Mouse (Mus musculus) spleen, postnatal 10 days (tissue): Measurements from ENCODE around the gene Comp.

Source experiments
- DNase-seq, 2 experiments: peaks; one replicate each; pipeline ENCODE4 v3.0.0; 2021 to 2022; ENCODE audit warnings: low spot score in 2 of 2

Gene Comp

GRCm38 (mm10) chr8:70373397-70374317, at the start of gene Comp:
Gene Comp (plus strand): TSS chr8:70373558.
- no peak for DNase-seq

- DNase-seq: no peak
Measured at GRCm38 (mm10) chr8:70323716-70324115, 49.6 kb upstream of the Comp start.

GRCm38 (mm10) chr8:70327512-70327911, 45.8 kb upstream of the Comp start:
- DNase-seq: no peak

- no peak for DNase-seq
Measured at GRCm38 (mm10) chr8:70329124-70329834, 44.1 kb upstream of the Comp start, which contains the start of gene Gdf1. Gene Gdf1 (plus strand): TSS chr8:70329817.

- DNase-seq: no peak
Measured at GRCm38 (mm10) chr8:70329835-70330740, 43.3 kb upstream of the Comp start.

- peak in 1 of 2 experiments; percentile 51 for DNase-seq
Measured at GRCm38 (mm10) chr8:70330741-70331364, 42.5 kb upstream of the Comp start.

GRCm38 (mm10) chr8:70331526-70331925, 41.8 kb upstream of the Comp start:
- DNase-seq: no peak

GRCm38 (mm10) chr8:70332070-70332877, 41.1 kb upstream of the Comp start:
- DNase-seq: peak in 1 of 2 experiments; percentile 62

- no peak for DNase-seq
Measured at GRCm38 (mm10) chr8:70332878-70333202, 40.5 kb upstream of the Comp start.

GRCm38 (mm10) chr8:70338931-70339330, 34.4 kb upstream of the Comp start:
- no peak for DNase-seq

- DNase-seq: no peak
Measured at GRCm38 (mm10) chr8:70340659-70341058, 32.7 kb upstream of the Comp start.

- DNase-seq: no peak
Measured at GRCm38 (mm10) chr8:70342007-70342406, 31.4 kb upstream of the Comp start.

- no peak for DNase-seq
Measured at GRCm38 (mm10) chr8:70343076-70343475, 30.3 kb upstream of the Comp start.

GRCm38 (mm10) chr8:70343696-70344095, 29.7 kb upstream of the Comp start:
- DNase-seq: peak in 1 of 2 experiments; percentile 63

GRCm38 (mm10) chr8:70344279-70344678, 29.1 kb upstream of the Comp start:
- no peak for DNase-seq

GRCm38 (mm10) chr8:70347443-70347842, 25.9 kb upstream of the Comp start:
- no peak for DNase-seq

- DNase-seq: no peak
Measured at GRCm38 (mm10) chr8:70347860-70348420, 25.4 kb upstream of the Comp start.

GRCm38 (mm10) chr8:70351035-70351999, 22.0 kb upstream of the Comp start:
- DNase-seq: no peak

- peak in 1 of 2 experiments; percentile 35 for DNase-seq
Measured at GRCm38 (mm10) chr8:70352000-70352384, 21.4 kb upstream of the Comp start.
